Mouse (Mus musculus) olfactory bulb, adult 2 months (tissue): Measurements from ENCODE around the gene Nr3c2.

Experiments used
- CTCF ChIP-seq: fragments of 200-500 bp; IDR thresholded peaks from 2 replicates; pipeline ENCODE4 v1.5.1; 2012; ENCODE audit warnings: low read depth, mild to moderate bottlenecking, low read length, moderate library complexity; ENCODE audit not compliant: insufficient read depth
- POLR2A ChIP-seq: fragments of 200-500 bp; IDR thresholded peaks from 2 replicates; pipeline ENCODE4 v1.6.1; 2012; ENCODE audit warnings: mild to moderate bottlenecking, low read depth, low read length, moderate library complexity; ENCODE audit not compliant: insufficient read depth

- no peak for TF ChIP-seq CTCF
- TF ChIP-seq POLR2A = no peak
Observed at GRCm38 (mm10) chr8:77033706-77034464, 134.6 kb downstream of the Nr3c2 start.
